Mouse (Mus musculus) inflammation-experienced regulatory T-cells (primary cell): ENCODE measurements around the gene Epb41l1. TPM values are rescaled to one million over a fixed set of nuclear protein-coding genes. Genes with fewer than 3 reads are reported as not detected.

Experiments used
- polyA plus RNA-seq, 2 experiments: library from polyadenylated mRNA; unstranded; fragments of 100-300 nt; shearing (Covaris generic); gene quantifications; one replicate each; pipeline ENCODE4 v1.2.1; 2017

Epb41l1 gene
- 1 to 10 TPM; 1.1 to 2.7 TPM for polyA plus RNA-seq

DNA sequence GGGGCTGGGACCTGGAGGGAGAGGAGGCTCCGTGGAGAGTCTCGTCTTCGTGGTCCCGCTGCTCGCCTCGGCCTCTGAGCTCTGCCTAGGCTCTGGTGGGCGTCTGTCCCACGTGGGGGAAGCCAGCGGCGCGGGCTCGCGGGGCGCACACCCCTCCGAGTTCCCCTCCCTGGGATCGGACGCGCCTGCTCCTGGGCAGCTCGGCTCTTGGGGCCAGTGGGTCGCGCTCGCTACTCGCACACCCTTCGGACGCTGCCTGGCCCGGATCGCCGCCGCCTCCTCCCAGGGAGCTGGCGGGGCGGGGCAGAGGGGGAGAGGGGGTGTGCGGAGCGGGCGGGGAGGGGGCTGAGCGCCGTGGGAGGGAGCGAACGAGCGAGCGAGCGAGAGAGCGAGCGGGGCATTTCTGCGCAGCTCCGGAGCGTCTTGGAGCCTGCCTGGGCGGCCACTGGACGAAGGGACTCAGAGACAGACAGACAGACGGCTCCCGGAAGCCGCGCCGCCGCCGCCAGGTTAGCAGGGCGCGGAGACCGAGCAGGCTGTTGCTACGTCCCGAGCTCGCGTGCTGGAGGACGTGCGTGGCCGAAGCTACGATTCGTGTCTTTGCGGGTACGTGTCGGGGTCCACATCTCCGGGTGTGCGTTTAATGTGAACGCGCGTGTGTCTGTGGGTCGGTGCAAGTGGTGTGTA is at the start of gene Epb41l1:
Gene Epb41l1, plus strand, starts transcription at position 216 of the 687 bp plus-strand sequence.

GRCm38 (mm10) chr2:156547123-156547891 is 126.6 kb downstream of the Epb41l1 start, which contains the start of gene Aar2:
Gene Aar2 (plus strand): TSS chr2:156547584.

Other genes with a start within 250 kb of the Epb41l1 start
- 1,000 to 10,000 TPM in 1 of 2 experiments, 100 to 1,000 TPM in 1; 900 to 1,062 TPM for gene Rbm39, start 240.7 kb upstream of the Epb41l1 start, polyA plus RNA-seq
- gene Phf20, start 224.4 kb upstream of the Epb41l1 start, polyA plus RNA-seq = 10 to 100 TPM; 55.6 to 60.7 TPM
- gene Cnbd2, start 108.6 kb upstream of the Epb41l1 start, polyA plus RNA-seq = 1 to 10 TPM; 4.1 to 5.4 TPM
- gene Scand1, start 108.2 kb upstream of the Epb41l1 start, polyA plus RNA-seq = 100 to 1,000 TPM; 123 to 135 TPM
- gene Aar2, start 126.7 kb downstream of the Epb41l1 start, polyA plus RNA-seq = 10 to 100 TPM; 25.7 to 28.0 TPM
- gene Dlgap4, start 192.8 kb downstream of the Epb41l1 start, polyA plus RNA-seq = 100 to 1,000 TPM in 1 of 2 experiments, 10 to 100 TPM in 1; 87.9 to 101 TPM